Mouse (Mus musculus): Measurements from ENCODE around the gene Slc29a2. TPM values are rescaled to one million over a fixed set of nuclear protein-coding genes. Genes with fewer than 3 reads are reported as not detected.

Slc29a2 gene
- not detected for polyA plus RNA-seq (2014; fragmentation: Illumina TruSeq; extraction: RNeasy Lipid Tissue Mini Kit (QIAGEN cat#74804); ENCODE audit: low replicate concordance)

GRCm38 (mm10) chr19:5023621-5024479, at the start of gene Slc29a2:
Gene Slc29a2 (plus strand): TSS chr19:5023860.

GRCm38 (mm10) chr19:4990256-4990625, 33.4 kb upstream of the Slc29a2 start, which contains the start of gene Npas4:
Gene Npas4 (minus strand): TSS chr19:4990316.

DNA sequence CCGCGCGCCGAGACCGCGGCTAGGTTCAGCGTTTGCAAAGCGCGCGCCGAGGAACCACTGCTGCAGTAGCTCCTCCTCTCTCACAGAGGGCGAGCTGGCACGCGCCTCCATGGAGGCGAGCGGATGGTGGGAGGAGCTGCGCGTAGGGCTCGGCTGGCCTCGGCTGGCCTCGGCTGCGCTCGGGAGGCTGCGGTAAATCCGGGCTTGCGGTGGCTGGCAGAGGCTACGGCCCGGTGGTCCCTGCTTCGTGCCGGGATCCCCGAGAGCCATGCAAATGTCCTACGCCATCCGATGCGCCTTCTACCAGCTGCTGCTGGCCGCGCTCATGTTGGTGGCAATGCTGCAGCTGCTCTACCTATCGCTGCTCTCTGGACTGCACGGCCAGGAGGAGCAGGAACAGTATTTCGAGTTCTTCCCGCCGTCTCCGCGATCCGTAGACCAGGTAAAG, 15.1 kb downstream of the Slc29a2 start, which contains the start of the genes B4gat1 and AC124502.3:
TSS of gene B4gat1 (plus strand) at position 118 of the 448 bp plus-strand sequence.
TSS of gene AC124502.3 (plus strand) at position 183 of the 448 bp plus-strand sequence.

DNA sequence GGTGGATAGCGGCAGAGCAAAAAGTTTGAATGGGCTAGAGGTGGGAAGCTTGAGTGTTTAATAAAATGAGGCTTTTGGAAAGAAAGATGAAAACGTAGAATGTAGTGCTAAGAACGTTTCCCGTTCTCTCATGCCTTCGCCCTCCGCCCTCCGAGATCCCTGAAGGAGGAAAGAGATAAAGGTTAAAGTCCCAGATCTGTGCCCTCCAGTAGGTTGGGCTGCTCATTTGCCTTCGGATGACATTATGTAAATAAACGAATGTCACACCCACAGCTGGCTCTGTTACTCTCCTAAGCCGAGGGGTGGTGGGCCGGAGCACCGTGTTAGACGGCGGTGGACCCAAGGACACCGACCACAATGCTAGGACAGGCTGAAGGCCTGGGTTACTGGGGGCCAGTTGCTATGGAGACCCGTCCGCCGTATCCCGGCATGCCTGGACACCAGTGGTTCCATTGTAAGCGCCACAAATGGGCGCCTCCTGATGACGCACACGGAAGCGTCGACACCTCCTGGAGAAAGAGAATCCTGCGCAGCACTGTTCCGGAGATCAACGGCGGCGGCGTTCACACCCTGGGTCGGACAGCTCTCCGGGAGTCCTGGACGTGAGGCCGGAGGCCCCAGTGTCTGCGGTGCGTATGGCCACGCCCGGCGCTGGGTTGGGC, 17.3 kb downstream of the Slc29a2 start, which contains the start of gene Brms1:
TSS of gene Brms1 (plus strand) at position 493 of the 662 bp plus-strand sequence.

DNA sequence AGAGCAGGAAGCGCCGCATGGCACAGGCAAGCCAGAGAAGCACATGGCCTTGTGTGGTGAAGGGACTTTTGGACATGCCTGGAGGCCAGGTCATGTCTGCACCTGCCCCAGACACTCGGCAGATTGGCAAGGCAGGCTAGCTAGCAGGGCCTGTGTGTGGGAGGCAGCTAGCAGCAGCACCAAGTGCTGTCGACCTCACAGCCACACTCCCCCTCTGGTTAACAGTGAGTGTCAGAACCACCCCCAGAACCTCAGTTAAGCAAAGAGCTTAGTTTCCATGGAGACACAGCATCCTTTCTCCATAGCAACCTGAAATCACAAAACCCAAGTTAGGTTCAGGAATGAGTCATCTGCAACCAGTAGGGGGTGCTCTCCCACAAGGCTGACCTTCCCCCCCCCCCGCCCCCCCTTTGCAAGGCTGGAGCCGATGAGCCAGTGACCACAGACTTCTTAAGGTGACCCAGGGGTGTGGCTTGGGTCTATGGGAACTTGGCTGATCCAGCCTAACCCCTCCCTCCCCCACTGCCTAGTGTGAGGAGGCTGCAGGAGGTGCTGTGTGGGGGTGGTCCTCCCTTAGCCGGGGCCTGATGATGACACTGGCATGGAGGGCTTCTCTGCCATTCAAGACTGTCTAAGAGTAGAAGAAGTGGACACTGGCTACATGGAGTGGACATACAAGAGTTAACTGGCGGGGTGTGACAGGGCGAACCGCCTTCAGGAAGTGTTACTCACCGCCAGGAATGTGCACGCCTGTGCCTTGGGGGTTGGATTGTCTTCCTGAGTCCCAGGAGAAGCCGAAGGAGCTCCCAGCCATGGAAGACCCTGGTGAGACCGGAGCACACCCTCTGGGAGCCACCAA, 26.6 kb downstream of the Slc29a2 start, which contains the start of gene Rin1:
TSS of gene Rin1 (plus strand) at position 435 of the 859 bp plus-strand sequence.

GRCm38 (mm10) chr19:5067867-5068569, 44.4 kb downstream of the Slc29a2 start, which contains the start of gene Cd248:
Gene Cd248 (plus strand): TSS chr19:5068078.

Other genes with a start within 250 kb of the Slc29a2 start
- 11.8 TPM for gene Rbm4, start 230.0 kb upstream of the Slc29a2 start, polyA plus RNA-seq (2014; fragmentation: Illumina TruSeq; extraction: RNeasy Lipid Tissue Mini Kit (QIAGEN cat#74804); ENCODE audit: low replicate concordance)
- gene Gm21992, start 212.2 kb upstream of the Slc29a2 start, polyA plus RNA-seq (2014; fragmentation: Illumina TruSeq; extraction: RNeasy Lipid Tissue Mini Kit (QIAGEN cat#74804); ENCODE audit: low replicate concordance), result 6.5 TPM
- 6.1 TPM for gene Rbm14, start 212.2 kb upstream of the Slc29a2 start, polyA plus RNA-seq (2014; fragmentation: Illumina TruSeq; extraction: RNeasy Lipid Tissue Mini Kit (QIAGEN cat#74804); ENCODE audit: low replicate concordance)
- gene Ccs, start 184.5 kb upstream of the Slc29a2 start, polyA plus RNA-seq (2014; fragmentation: Illumina TruSeq; extraction: RNeasy Lipid Tissue Mini Kit (QIAGEN cat#74804); ENCODE audit: low replicate concordance), result 0.74 TPM
- gene Ccdc87, start 184.5 kb upstream of the Slc29a2 start, polyA plus RNA-seq (2014; fragmentation: Illumina TruSeq; extraction: RNeasy Lipid Tissue Mini Kit (QIAGEN cat#74804); ENCODE audit: low replicate concordance), result 0.11 TPM
- gene Ctsf, start 168.7 kb upstream of the Slc29a2 start, polyA plus RNA-seq (2014; fragmentation: Illumina TruSeq; extraction: RNeasy Lipid Tissue Mini Kit (QIAGEN cat#74804); ENCODE audit: low replicate concordance), result 1.3 TPM
- not detected for gene Actn3, start 146.0 kb upstream of the Slc29a2 start, polyA plus RNA-seq (2014; fragmentation: Illumina TruSeq; extraction: RNeasy Lipid Tissue Mini Kit (QIAGEN cat#74804); ENCODE audit: low replicate concordance)
- 12.5 TPM for gene Zdhhc24, start 145.2 kb upstream of the Slc29a2 start, polyA plus RNA-seq (2014; fragmentation: Illumina TruSeq; extraction: RNeasy Lipid Tissue Mini Kit (QIAGEN cat#74804); ENCODE audit: low replicate concordance)
- gene Bbs1, start 117.2 kb upstream of the Slc29a2 start, polyA plus RNA-seq (2014; fragmentation: Illumina TruSeq; extraction: RNeasy Lipid Tissue Mini Kit (QIAGEN cat#74804); ENCODE audit: low replicate concordance), result 0.63 TPM
- gene Dpp3, start 95.6 kb upstream of the Slc29a2 start, polyA plus RNA-seq (2014; fragmentation: Illumina TruSeq; extraction: RNeasy Lipid Tissue Mini Kit (QIAGEN cat#74804); ENCODE audit: low replicate concordance), result 1.7 TPM
- 0.30 TPM for gene Peli3, start 80.7 kb upstream of the Slc29a2 start, polyA plus RNA-seq (2014; fragmentation: Illumina TruSeq; extraction: RNeasy Lipid Tissue Mini Kit (QIAGEN cat#74804); ENCODE audit: low replicate concordance)
- 11.4 TPM for gene Mrpl11, start 61.7 kb upstream of the Slc29a2 start, polyA plus RNA-seq (2014; fragmentation: Illumina TruSeq; extraction: RNeasy Lipid Tissue Mini Kit (QIAGEN cat#74804); ENCODE audit: low replicate concordance)
- gene Npas4, start 33.5 kb upstream of the Slc29a2 start, polyA plus RNA-seq (2014; fragmentation: Illumina TruSeq; extraction: RNeasy Lipid Tissue Mini Kit (QIAGEN cat#74804); ENCODE audit: low replicate concordance), result not detected
- gene B4gat1, start 15.0 kb downstream of the Slc29a2 start, polyA plus RNA-seq (2014; fragmentation: Illumina TruSeq; extraction: RNeasy Lipid Tissue Mini Kit (QIAGEN cat#74804); ENCODE audit: low replicate concordance), result 7.2 TPM
- 0.30 TPM for gene AC124502.3, start 15.0 kb downstream of the Slc29a2 start, polyA plus RNA-seq (2014; fragmentation: Illumina TruSeq; extraction: RNeasy Lipid Tissue Mini Kit (QIAGEN cat#74804); ENCODE audit: low replicate concordance)
- gene Brms1, start 17.5 kb downstream of the Slc29a2 start, polyA plus RNA-seq (2014; fragmentation: Illumina TruSeq; extraction: RNeasy Lipid Tissue Mini Kit (QIAGEN cat#74804); ENCODE audit: low replicate concordance), result not detected
- 0.26 TPM for gene Rin1, start 26.6 kb downstream of the Slc29a2 start, polyA plus RNA-seq (2014; fragmentation: Illumina TruSeq; extraction: RNeasy Lipid Tissue Mini Kit (QIAGEN cat#74804); ENCODE audit: low replicate concordance)
- not detected for gene Cd248, start 44.2 kb downstream of the Slc29a2 start, polyA plus RNA-seq (2014; fragmentation: Illumina TruSeq; extraction: RNeasy Lipid Tissue Mini Kit (QIAGEN cat#74804); ENCODE audit: low replicate concordance)
- gene Tmem151a, start 61.7 kb downstream of the Slc29a2 start, polyA plus RNA-seq (2014; fragmentation: Illumina TruSeq; extraction: RNeasy Lipid Tissue Mini Kit (QIAGEN cat#74804); ENCODE audit: low replicate concordance), result not detected
- gene Yif1a, start 64.7 kb downstream of the Slc29a2 start, polyA plus RNA-seq (2014; fragmentation: Illumina TruSeq; extraction: RNeasy Lipid Tissue Mini Kit (QIAGEN cat#74804); ENCODE audit: low replicate concordance), result 21.1 TPM
- gene Cnih2, start 74.7 kb downstream of the Slc29a2 start, polyA plus RNA-seq (2014; fragmentation: Illumina TruSeq; extraction: RNeasy Lipid Tissue Mini Kit (QIAGEN cat#74804); ENCODE audit: low replicate concordance), result not detected
- 0.67 TPM for gene Rab1b, start 83.2 kb downstream of the Slc29a2 start, polyA plus RNA-seq (2014; fragmentation: Illumina TruSeq; extraction: RNeasy Lipid Tissue Mini Kit (QIAGEN cat#74804); ENCODE audit: low replicate concordance)
- gene Klc2, start 94.7 kb downstream of the Slc29a2 start, polyA plus RNA-seq (2014; fragmentation: Illumina TruSeq; extraction: RNeasy Lipid Tissue Mini Kit (QIAGEN cat#74804); ENCODE audit: low replicate concordance), result not detected
- 0.74 TPM for gene Pacs1, start 249.3 kb downstream of the Slc29a2 start, polyA plus RNA-seq (2014; fragmentation: Illumina TruSeq; extraction: RNeasy Lipid Tissue Mini Kit (QIAGEN cat#74804); ENCODE audit: low replicate concordance)

Measured in small intestine, adult 10 weeks (tissue).